Mouse (Mus musculus): ENCODE results near the gene Cdc26. TPM values are rescaled to one million over a fixed set of nuclear protein-coding genes. Genes with fewer than 3 reads are reported as not detected.
A peak's percentile ranks its signal among the peaks of the same experiment; 100 is the strongest.

Gene Cdc26
- polyA plus RNA-seq, 1 experiment from 2014 or later, result 210 TPM

- WGBS, result under 1% methylated on average over 51 of the region's 51 CpGs
- Histone ChIP-seq H3K9me3 (no peaks in the 10 kb centered on the region), H3K4me3 (peak within 1 kb of the TSS; percentile 70), H3K9ac (peak within 1 kb of the TSS; percentile 66), H3K27me3 (no peaks in the 10 kb centered on the region), H3K4me2 (replicated peaks) (peak within 1 kb of the TSS; percentile 60), H3K36me3 (no peaks in the 10 kb centered on the region), H3K27ac (peak within 1 kb of the TSS; percentile 50; the same call in 1 of the 2 replicates), H3K4me1 (peaks cover 12% of the 10 kb centered on the region)
- peak; percentile 100 for ATAC-seq (ENCODE audit: insufficient number of reproducible peaks, insufficient read depth, low FRiP score, low TSS enrichment)
Observed at GRCm38 (mm10) chr4:62360088-62360804, 48.2 kb downstream of the Cdc26 start, which contains the start of the genes Fkbp15 and Slc31a1. Gene Fkbp15, minus strand, starts transcription at chr4:62360548. Gene Slc31a1, plus strand, starts transcription at chr4:62360727.

GRCm38 (mm10) chr4:62359256-62359775, 49.1 kb downstream of the Cdc26 start:
- no peaks in the 10 kb centered on the region for H3K9me3 ChIP-seq
- 49% methylated on average over 7 of the region's 7 CpGs for WGBS
- ATAC-seq (ENCODE audit: insufficient number of reproducible peaks, insufficient read depth, low FRiP score, low TSS enrichment), result no peak
- H3K4me3 ChIP-seq, result peak overlapping the region; percentile 70
- H3K4me1 ChIP-seq, result peaks cover 12% of the 10 kb centered on the region
- H3K27ac ChIP-seq, result no peak overlapping the region
- peak overlapping the region; percentile 60 for H3K4me2 ChIP-seq (replicated peaks)
- no peaks in the 10 kb centered on the region for H3K27me3 ChIP-seq
- no peaks in the 10 kb centered on the region for H3K36me3 ChIP-seq
- H3K9ac ChIP-seq, result peak overlapping the region; percentile 64

- ATAC-seq (ENCODE audit: insufficient number of reproducible peaks, insufficient read depth, low FRiP score, low TSS enrichment), result no peak
Observed at GRCm38 (mm10) chr4:62357631-62358148, 50.8 kb downstream of the Cdc26 start.

DNA sequence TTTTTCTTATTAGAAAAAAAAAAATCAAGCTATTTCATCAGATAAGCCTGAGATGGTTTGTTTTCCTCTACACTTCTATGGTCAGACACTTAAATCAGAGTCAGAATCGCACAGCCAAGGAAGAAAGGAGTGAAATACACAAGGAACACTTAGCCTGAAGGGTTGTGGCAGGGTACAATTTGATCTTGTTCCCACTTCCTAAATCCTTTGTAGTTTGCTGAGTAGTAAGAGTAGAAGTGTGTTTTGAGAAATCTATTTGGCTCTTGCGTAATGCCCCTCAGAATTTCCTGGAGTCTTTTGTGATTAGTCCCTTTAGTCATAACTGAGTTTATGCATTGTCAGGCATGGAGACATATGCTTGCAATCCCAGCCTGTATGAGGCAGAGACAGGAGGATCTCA, 59.1 kb downstream of the Cdc26 start:
- Histone ChIP-seq H3K4me1 (no peaks in the 10 kb centered on the region), H3K9me3 (no peaks in the 10 kb centered on the region), H3K4me2 (replicated peaks) (no peak overlapping the region), H3K27ac (no peak overlapping the region), H3K36me3 (peaks cover 10% of the 10 kb centered on the region; the same call in 1 of the 2 replicates), H3K9ac (no peak overlapping the region), H3K4me3 (no peak overlapping the region), H3K27me3 (no peaks in the 10 kb centered on the region)
- 88% methylated on average over 2 of the region's 2 CpGs for WGBS
- ATAC-seq (ENCODE audit: insufficient number of reproducible peaks, insufficient read depth, low FRiP score, low TSS enrichment), result no peak

More at GRCm38 (mm10) chr4:62357631-62358148, 50.8 kb downstream of the Cdc26 start:
- Histone ChIP-seq H3K4me3 (no peak overlapping the region), H3K9ac (no peak overlapping the region), H3K36me3 (no peaks in the 10 kb centered on the region), H3K4me2 (replicated peaks) (no peak overlapping the region), H3K27ac (no peak overlapping the region), H3K9me3 (no peaks in the 10 kb centered on the region), H3K27me3 (no peaks in the 10 kb centered on the region), H3K4me1 (peaks cover 12% of the 10 kb centered on the region)
- 89% methylated on average over 1 of the region's 1 CpGs for WGBS

- no peak for ATAC-seq (ENCODE audit: insufficient number of reproducible peaks, insufficient read depth, low FRiP score, low TSS enrichment)
- H3K27me3 ChIP-seq, result no peaks in the 10 kb centered on the region
- H3K4me3 ChIP-seq, result no peak overlapping the region
- no peak overlapping the region for H3K27ac ChIP-seq
- no peak overlapping the region for H3K9ac ChIP-seq
- H3K4me1 ChIP-seq, result no peaks in the 10 kb centered on the region
- H3K4me2 ChIP-seq (replicated peaks), result no peak overlapping the region
- H3K9me3 ChIP-seq, result no peaks in the 10 kb centered on the region
- peaks cover 16% of the 10 kb centered on the region for H3K36me3 ChIP-seq
- WGBS, result 66% methylated on average over 2 of the region's 2 CpGs
Observed at GRCm38 (mm10) chr4:62348329-62348705, 60.1 kb downstream of the Cdc26 start.

- Histone ChIP-seq H3K27ac (no peak overlapping the region), H3K9ac (no peak overlapping the region), H3K27me3 (no peaks in the 10 kb centered on the region), H3K36me3 (peaks cover 16% of the 10 kb centered on the region), H3K4me2 (replicated peaks) (no peak overlapping the region), H3K4me1 (no peaks in the 10 kb centered on the region), H3K9me3 (no peaks in the 10 kb centered on the region), H3K4me3 (no peak overlapping the region)
- WGBS, result 78% methylated on average over 9 of the region's 9 CpGs
- no peak for ATAC-seq (ENCODE audit: insufficient number of reproducible peaks, insufficient read depth, low FRiP score, low TSS enrichment)
Observed at GRCm38 (mm10) chr4:62347605-62348328, 60.7 kb downstream of the Cdc26 start.

GRCm38 (mm10) chr4:62345827-62346226, 62.6 kb downstream of the Cdc26 start:
- no peak overlapping the region for H3K27ac ChIP-seq
- H3K9ac ChIP-seq, result no peak overlapping the region
- no peaks in the 10 kb centered on the region for H3K27me3 ChIP-seq
- no peak overlapping the region for H3K4me3 ChIP-seq
- H3K4me1 ChIP-seq, result no peaks in the 10 kb centered on the region
- ATAC-seq (ENCODE audit: insufficient number of reproducible peaks, insufficient read depth, low FRiP score, low TSS enrichment), result no peak
- peaks cover 16% of the 10 kb centered on the region for H3K36me3 ChIP-seq
- WGBS, result 84% methylated on average over 4 of the region's 4 CpGs
- H3K9me3 ChIP-seq, result no peaks in the 10 kb centered on the region
- no peak overlapping the region for H3K4me2 ChIP-seq (replicated peaks)

- Histone ChIP-seq H3K9me3 (no peaks in the 10 kb centered on the region), H3K4me3 (no peak overlapping the region), H3K27ac (no peak overlapping the region), H3K4me1 (no peaks in the 10 kb centered on the region), H3K4me2 (replicated peaks) (no peak overlapping the region), H3K9ac (no peak overlapping the region), H3K36me3 (peaks cover 16% of the 10 kb centered on the region), H3K27me3 (no peaks in the 10 kb centered on the region)
- no peak for ATAC-seq (ENCODE audit: insufficient number of reproducible peaks, insufficient read depth, low FRiP score, low TSS enrichment)
- 91% methylated on average over 1 of the region's 1 CpGs for WGBS
Observed at GRCm38 (mm10) chr4:62344000-62344399, 64.4 kb downstream of the Cdc26 start.

GRCm38 (mm10) chr4:62338536-62338935, 69.9 kb downstream of the Cdc26 start:
- peaks cover 15% of the 10 kb centered on the region for H3K36me3 ChIP-seq
- no peaks in the 10 kb centered on the region for H3K9me3 ChIP-seq
- H3K4me3 ChIP-seq, result no peak overlapping the region
- WGBS, result 86% methylated on average over 5 of the region's 5 CpGs
- H3K4me2 ChIP-seq (replicated peaks), result no peak overlapping the region
- no peaks in the 10 kb centered on the region for H3K4me1 ChIP-seq
- no peaks in the 10 kb centered on the region for H3K27me3 ChIP-seq
- H3K27ac ChIP-seq, result no peak overlapping the region
- H3K9ac ChIP-seq, result no peak overlapping the region
- ATAC-seq (ENCODE audit: insufficient number of reproducible peaks, insufficient read depth, low FRiP score, low TSS enrichment), result no peak

Measured in embryonic facial prominence, embryonic 12.5 days (tissue).